Mouse (Mus musculus) urinary bladder, adult 18-20 months (tissue): ENCODE measurements around the gene Furin.

Experiments used
- DNase-seq, 2 experiments: peaks; one replicate each; pipeline ENCODE4 v3.0.0; 2022; ENCODE audit warnings: low spot score in 2 of 2, mixed read lengths in 2 of 2

Gene Furin

DNA sequence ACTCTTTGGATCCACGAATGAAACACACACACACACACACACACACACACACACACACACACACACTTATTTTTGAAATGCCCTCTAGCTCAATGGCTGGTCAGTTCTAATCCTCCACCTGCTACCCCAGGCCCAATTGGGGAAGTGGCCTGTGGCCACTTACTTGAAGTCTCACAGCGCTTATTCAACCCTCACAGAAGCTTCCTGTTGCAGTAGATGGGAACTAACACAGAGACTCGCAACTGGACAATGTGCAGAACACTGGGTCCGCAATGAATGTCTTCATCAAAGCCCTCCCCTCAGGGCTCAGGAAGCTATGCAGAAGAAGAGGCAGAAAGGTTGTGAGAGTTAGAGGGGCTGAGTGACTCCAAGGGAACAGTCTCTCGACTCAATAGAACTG lies 22.5 kb upstream of the Furin start:
- DNase-seq = no peak

DNA sequence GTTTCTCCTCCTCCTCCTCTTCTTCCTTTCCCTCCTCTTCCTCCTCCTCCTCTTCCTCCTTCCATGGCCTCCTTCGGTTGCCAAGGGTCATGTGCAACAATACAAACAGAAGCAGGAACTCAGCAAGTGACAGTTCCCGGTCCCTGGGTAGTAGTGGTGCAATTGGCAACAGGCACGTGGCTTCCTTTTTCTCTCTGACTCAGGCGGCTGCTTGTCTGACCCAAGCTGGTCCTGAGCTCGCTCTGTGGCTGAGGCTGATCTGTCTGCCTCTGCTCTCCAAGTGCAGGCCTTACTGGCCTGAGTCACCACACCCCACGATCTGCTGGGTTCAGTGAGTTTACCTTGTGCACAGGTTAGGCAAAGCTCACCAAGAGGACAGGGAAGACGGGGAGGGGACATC lies 21.1 kb upstream of the Furin start:
- peak in 1 of 2 experiments; percentile 59 for DNase-seq

DNA sequence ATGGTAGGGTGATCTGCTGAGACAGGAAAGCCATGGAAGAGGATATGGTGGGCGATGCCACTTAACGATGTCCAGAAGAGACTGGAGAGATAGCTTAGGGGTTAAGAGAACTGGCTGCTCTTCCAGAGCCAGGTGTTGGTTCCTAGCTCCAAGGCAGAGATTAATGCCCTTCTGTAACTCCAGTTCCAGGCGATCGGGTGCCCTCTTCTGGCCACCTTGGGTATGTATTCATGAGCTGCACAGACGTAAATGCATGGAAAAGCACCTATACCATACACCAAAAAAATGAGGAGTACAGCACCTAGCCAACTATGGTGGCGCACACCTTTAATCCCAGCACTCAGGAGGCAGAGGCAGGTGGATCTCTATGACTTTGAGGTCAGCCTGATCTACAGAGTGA lies 19.5 kb upstream of the Furin start:
- no peak for DNase-seq

DNA sequence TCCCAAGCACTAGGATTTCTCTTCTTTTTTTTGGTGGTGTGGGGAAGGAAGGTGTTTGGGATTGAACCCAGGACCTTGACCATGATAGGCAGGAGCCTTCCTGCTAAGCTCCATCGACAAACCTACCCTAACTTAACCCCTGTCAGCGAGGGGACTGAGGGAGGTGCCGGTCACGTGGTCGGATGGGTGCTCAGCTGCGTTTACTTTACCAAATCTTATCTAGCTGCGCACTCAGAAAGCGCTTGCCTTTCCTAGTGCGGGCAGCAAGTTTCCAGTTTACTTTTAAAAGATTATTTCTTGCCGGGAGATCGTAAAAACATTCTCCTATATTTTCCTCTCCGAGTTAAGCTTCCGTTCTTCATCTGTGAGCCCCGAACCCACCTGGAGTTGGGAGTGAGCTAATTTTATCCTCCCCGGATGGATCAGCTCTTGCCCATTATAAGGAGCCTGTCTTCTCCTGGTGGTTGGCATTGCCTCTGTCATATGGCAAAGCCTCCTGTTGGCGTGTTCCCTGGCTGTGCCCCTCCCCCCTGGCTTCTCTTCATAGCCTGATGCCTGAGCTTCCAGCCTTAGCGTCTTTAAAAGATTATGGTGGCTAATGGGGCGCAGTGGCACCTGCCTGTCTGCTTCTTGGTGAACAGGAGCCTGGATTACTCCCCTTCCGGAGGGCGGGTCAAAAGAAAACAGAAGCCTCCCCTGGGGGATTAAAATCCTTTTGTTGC lies 17.7 kb upstream of the Furin start:
- peak in 1 of 2 experiments; percentile 48 for DNase-seq

DNA sequence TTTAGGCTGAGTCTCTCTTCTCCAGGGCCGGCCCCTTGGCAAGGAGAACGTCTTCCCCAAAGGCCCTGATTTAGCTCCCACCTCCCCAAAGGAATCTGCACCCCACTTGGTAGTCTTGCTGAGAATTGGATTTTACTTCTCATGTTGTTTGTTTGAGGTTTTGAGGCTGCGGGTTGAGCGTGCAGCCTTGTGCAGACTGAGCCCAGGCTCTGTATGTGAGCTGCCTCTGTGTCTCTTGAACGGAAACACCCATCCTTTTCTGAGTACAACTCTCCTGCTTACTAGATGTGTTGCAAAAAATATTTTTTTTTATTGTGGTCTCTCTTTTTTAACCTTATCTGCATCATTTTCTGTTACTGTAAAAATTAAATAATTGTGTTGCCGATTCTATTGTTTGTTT lies 16.3 kb upstream of the Furin start:
- no peak for DNase-seq

DNA sequence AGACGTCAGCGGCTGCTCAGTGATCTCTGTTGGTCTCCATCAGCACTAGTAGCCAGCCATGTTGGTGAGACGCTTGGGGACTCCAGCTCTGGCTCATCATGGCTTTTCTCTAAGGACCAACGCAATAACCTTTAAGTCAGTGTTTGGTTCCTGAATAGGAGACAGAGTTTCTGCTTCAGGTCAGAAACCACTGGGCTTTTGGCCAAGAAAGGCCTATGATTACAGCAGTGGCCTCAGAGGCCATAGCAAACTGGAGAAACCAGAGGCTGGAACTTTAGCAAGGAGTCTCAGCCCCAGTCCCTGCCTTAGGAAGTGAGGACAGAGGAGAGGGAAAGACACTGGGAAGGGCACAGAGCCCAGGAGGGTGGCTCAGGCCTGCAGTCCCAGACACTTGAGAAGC lies 15.3 kb upstream of the Furin start:
- DNase-seq = no peak

DNA sequence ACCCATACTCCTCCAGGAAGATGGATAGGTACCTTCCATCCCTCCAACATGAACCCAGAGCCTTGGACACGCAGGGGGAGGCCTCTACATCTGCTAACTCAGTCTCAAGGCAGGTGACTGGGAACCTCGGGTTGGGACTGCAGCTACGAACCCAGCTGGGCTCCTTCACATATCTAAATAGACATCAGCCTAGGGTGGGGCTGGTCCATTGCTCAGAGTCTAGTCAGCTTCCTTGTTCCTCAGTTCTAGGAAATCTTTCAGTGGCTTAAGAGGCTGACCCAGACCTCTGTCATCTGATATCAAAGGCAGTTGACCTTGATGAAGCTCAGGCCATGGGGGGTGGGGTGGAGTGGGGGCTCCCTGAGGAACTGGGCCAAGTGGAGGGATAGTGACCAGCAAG lies 14.0 kb upstream of the Furin start:
- DNase-seq = no peak

DNA sequence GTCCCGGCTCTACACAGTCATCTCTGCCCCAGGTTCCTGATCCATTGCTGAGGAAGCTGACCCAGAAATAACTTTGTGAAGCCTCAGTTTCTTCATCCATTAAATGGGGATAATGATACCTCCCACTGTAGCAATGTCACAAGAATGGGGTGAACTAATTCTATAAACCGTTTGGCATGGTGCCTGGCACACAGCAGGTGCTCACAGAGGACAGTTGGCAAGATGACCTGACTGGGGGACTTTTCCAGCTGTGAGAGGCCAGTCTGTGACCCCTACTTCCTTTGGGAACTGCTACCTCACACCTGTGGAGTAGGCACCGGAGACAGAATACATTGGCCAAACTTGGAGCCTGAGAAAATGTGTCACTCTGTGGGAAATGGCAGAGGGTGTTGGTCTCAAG lies 12.8 kb upstream of the Furin start:
- no peak for DNase-seq

DNA sequence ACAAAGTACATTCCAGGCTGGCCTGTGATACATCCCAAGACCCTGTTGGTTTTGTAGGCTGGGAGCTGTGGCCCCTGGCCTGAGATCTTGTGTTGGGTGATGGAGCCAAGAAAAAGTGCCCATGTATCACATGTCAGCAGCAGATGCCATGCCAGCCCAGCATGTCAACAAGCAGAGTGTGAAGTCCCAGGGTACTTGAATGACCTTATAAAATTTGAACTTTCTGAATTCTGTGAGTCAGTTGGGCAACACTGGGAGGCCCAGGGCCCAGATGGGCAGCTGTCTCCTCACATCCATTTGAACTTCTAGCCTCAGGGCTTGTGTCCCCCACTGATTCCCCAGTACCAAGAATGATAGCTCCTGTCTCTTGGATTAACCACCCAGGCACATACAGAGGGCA lies 12.4 kb upstream of the Furin start:
- no peak for DNase-seq

DNA sequence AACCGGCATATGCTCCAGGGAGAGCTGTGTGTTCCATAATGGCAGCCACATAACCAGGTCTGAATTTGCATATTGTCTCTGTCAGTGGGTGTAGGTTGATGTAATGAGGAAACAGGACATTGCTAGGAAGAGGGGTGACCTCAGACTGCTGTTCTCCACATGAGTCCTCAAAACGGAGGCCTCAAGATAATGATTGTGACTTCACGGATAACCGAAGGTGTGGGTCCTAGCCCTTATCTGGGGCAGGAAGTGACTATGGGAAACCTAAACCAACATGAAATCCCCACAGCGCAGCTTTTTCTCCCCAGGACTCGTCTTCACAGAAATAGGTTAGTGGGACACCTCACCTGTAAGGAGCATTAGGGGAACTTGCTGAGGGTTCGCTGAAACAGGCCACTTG lies 11.7 kb upstream of the Furin start:
- DNase-seq = no peak

DNA sequence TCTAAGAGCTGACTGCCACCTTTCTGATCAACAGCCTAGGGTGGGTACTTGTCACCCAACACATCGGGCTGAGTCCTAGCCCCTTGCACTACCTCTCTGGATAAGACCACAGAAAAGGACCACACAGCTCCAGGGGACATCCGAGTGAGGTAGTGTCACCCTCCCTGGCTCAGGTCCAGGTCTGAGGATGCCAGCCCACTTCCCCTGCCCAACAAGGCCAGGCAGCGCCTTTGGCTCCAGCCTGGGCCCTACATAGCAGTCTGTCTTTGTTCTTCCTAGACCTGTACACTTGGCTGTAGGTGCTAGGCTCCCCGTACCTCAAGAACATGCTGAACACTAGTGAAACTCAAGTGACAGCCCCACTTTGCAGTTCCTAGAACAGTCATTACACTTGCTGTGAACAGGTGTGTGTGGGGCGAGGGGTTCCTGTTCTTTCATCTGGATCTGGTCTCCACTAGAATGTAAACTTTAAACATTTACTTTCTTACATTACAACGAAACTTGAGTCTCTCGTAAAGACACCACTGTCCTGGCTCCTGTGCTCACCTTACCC lies 9.1 kb upstream of the Furin start:
- no peak for DNase-seq

DNA sequence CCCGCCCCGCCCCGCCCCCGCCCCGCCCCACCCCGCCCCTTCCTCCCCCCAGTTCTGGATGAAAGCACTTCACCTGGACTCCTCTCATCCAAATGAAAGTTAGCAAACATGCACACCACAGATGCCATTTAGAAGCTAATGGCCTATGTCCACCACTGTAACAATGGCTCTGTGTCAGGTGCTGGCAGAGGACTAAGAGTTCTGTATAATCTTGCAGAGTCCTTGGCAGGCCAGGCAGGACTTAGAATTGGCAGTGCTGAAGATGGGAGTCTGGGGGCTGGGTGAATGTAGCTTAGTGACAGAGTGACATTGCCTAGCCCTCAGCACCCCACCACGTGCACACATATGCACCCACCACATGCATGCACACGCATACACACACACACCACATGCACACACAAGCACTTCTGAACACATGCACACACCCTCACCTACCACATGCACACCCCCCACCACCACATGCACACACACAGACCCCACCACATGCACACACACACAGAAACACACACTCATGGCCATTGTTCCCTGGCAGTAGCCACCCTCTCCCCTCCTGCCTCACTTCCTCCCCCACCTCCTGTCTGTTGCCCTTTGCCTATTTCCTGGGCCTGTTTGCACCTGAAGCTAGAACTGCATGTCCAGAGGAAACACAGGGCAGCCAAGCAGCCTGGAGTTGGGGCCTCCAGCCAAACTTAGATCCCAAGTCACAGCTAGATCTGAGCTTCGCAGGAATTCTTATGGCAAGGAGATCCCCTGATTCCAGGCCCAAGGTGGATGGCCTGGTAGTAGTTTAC lies 8.5 kb upstream of the Furin start:
- no peak for DNase-seq

DNA sequence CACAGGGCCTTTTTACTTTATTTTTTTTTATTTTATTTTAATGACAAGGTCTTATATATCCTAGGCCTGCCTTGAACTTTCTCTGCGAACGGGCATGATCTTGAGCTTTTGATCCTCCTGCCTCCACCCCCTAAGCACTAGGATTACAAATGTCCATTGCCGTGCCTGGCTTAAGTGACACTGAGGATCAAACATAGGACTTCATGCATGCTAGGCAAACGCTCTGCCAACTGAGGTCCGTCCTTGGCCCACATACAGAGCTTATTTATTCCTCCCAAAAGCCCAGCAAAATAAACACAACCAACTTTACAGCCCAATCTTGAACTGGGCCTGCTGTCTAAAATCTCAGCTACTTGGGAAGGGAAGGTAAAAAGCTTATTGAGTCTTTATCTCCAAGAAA lies 7.5 kb upstream of the Furin start:
- no peak for DNase-seq

DNA sequence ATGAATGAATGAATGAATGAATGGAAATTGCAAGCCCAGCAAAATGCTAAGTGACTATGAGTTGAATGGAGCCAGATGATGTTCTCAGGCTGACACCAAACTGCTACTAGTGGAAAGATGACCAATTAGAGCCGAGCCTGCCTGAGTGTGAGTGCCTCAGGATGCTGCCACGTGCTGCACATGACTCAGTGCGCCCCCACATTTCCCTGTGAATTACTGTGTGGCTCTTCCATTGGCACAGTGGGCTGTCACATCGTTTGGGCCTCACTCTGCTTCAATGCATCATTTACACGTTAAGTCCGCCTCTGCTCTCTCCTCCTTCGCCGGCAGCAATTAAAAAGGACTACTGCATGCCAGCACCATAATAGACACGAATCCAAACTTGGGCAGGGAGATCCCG lies 7.0 kb upstream of the Furin start:
- DNase-seq = no peak

DNA sequence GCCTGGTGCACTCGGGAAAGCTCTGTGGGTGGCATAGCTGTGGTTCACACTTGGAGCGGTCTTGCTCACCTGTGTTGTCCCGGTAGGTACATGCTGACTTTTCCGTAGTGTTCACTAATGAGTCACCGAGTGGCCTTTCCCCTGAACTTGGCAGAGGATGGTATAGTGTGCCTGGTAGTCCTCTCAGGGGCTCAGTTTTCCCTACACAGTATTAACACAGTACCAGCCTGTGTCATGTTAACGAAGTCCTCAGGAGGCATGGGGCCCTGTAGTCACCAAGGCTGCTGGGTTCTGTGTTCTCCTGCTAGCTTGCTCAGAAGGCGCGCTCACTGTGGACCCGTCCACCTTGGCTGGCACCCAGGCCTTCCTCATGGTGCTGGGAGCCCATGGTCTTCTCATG lies 5.1 kb upstream of the Furin start:
- DNase-seq = no peak

DNA sequence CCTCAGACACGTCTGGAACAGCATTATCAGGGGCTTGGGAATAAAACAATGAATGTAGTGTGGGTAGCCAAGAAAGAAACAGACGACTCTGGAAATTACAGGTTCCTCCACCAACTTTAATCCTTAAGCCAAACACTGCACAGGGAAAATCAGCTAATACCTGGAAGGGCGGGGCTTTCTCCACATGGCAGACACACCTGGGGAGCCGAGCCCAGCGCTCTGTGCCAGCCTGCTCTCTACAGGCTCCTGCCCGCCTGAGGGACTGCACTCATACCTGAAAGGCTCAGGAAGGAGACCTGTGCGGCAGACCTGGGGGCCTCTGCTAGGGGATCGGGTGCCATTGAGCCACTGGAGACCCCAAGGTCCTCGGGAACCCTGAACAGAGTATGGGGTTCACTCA lies 2.5 kb upstream of the Furin start:
- peak in 1 of 2 experiments; percentile 48 for DNase-seq

DNA sequence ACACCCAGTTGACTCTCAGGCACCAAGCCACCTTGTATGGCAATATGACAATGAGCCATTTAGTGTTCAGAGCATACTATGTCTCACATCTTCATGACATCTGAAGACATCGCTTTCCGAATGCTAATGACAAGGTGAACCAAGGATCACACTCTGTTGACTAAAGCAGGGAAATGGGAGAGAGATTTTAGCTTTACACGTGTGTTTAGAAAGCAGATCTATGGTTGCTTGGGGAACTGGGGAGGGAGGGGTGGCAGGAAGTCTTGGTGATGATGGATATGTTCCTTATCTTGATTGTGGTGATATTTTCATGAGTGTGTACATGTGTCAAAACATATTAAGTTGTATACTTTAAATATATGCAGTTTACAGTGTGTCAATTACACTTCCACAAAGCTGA lies 950 bp upstream of the Furin start:
- DNase-seq = no peak

DNA sequence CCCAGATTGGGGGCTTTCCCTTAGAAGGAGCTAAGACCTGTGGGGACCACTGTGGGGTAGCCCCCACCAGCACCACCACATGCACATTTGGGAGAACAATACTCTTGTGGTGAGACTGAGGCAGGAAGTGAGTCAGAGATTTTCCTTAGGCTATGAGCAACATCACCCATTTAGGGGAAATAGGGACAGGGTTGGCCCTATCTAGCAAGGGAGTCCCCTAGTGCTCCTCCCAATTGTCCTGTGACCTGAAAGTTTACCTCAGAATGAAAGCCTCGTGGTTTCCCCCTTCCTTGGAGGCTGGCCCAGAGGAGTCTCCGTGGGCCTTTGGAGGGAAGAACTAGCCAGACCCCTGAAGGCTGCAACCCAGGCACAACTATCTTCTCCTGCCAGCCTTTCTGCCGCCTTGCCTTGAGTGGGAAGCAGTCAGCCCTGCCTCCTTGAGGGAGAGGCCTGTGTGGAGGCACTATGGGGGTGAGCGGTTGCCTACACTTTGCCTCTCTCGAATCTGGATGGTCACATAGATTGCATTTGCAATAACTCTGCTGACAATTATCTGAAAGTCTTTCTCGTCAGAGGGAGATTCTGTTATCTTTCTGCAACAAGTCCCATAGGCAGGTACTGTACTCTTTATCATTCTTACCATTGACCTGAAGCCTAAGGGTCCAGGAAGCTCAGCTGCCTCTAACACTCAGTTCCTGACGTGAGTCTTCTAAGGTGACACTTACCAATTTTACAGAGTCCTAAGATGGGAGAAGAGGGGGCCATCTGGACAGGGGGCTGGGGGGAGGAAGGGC lies 938 bp downstream of the Furin start:
- DNase-seq = no peak

DNA sequence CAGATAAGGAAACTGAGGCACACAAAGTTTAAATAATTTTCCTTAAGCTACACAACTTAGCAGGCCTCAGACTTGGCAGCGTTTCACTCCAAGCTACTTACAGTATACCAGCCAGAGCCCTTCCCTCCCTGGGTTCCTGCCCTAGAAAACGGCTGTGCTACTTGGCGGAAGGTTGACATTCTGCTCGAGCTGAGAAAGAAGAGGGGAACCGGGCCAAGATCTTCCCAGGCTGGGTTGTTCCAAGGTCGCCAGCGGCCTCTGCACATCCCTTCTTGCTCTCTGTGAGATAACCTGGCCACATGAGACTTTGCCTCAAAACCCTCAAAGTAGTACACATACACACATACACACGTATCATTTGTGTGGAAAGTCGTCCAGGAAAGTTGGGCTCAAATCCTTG lies 1.7 kb downstream of the Furin start:
- peak in 1 of 2 experiments; percentile 50 for DNase-seq

DNA sequence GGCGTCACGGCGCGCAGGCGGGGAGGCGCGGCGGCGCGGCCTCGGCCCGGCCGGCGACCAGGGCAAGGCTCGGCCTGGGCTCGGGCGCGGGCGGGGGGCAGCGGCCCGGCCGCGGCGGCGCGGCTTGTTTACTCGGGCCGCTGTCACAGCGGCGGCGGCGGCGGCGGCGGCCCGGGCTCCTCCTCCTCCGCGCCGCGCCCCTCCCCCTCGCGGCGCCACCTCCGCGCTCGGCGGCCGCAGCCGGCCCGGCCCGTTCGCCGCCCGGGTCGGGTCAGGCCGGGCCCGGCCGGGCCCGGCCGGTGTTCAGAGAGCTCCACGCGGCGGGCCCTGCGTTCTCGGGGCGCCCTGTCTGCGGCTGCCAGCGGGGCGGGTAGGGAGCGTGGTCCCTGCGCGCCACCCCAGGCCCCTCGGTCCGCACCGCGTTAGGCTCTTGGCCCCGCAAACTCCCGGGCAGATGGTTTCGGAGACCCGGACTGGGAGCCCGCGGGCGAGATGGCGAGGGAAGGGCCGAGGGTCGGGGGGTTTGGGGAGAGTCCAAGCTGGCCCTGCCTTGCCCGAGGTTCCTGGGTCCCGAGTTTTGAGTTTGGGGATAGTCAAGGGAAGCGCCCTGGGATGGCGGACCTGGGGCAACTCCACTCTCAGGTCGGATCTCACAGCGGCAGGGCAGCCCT lies 2.5 kb downstream of the Furin start:
- peak; percentile 49 to 57 for DNase-seq

DNA sequence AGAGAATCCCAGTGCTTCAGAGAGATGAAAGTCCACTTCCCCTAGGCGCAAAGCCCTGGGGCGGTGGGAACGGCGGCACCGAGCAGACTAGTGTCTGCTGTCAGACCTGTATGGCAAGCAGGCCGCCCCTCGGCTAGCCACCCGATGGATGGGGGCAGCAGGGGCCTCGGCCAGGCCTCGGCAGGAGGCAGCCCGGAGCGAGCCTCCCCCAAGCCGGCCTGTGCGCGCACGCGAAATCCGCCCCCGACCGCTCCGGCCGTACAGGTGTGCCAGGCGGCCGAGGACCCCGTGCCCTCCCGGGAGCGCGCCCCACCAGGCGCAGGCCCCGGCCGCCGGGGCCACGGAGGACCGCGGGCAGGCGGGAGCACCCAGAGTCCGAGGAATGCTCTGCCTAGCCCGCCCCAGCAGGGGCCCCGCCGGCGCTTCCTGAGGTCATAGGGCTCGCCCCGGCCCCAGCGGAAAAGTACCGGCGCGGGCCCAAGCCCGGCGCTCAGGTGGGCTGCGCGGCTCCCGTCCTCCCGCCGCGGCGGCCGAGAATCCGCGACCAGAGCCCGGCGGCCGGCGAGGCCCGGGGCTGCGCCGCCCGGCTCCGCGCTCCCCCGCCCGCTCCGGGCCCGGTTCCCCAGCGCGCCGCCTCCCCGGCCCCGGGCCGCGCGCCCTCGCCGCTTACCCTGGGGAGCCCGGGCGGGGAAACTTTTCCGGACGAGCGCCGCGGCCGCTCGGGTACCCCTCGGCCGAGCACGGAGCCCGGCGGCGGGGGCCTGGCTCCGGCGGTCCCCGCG lies 3.2 kb downstream of the Furin start:
- DNase-seq = peak in 1 of 2 experiments; percentile 61
